Mouse (Mus musculus) MEL (cell line): ENCODE measurements at regions not wholly inside any gene's neighbourhood (a gene's known extent, or its start where the extent isn't known, plus 50 kb on each side); places are given as distances from the start of the nearest gene placed in this dataset.

Experiments
- DNase-seq: peaks from one replicate; pipeline ENCODE4 v3.0.0; 2011; ENCODE audit warnings: low read depth, low spot score
- H3K27ac ChIP-seq: 2 replicates; pipeline ENCODE4 v1.5.1; 2012; ENCODE audit warnings: low read depth, mild to moderate bottlenecking, control low read depth, low read length, moderate library complexity; ENCODE audit not compliant: control insufficient read depth
- H3K27me3 ChIP-seq, 2 experiments: fragments of 150-350 bp in 1 of 2; sonication (generic) in 1 of 2; 2 replicates each; pipeline ENCODE4 v1.6.1; 2012; ENCODE audit warnings: low read length in 2 of 2, mild to moderate bottlenecking in 2 of 2, improper control_type of control experiment in 1 of 2, moderate library complexity in 1 of 2; ENCODE audit not compliant: insufficient read depth in 2 of 2, control insufficient read depth in 1 of 2
- H3K36me3 ChIP-seq, 2 experiments: 2 replicates each; pipeline ENCODE4 v1.6.1; 2012 to 2014; ENCODE audit warnings: low read length in 2 of 2, improper control_type of control experiment in 1 of 2, inconsistent platforms in 1 of 2, mild to moderate bottlenecking in 1 of 2; ENCODE audit not compliant: insufficient read depth in 2 of 2, control insufficient read depth in 1 of 2
- H3K4me1 ChIP-seq, 2 experiments: fragments of 150-350 bp in 1 of 2; sonication (generic) in 1 of 2; 2 replicates each; pipeline ENCODE4 v1.6.1; 2012; ENCODE audit warnings: low read length in 2 of 2, improper control_type of control experiment in 1 of 2, mild to moderate bottlenecking in 1 of 2; ENCODE audit not compliant: insufficient read depth in 2 of 2, control insufficient read depth in 1 of 2
- H3K4me3 ChIP-seq, 2 experiments: fragments of 150-350 bp in 1 of 2; sonication (generic) in 1 of 2; 2 replicates each; pipeline ENCODE4 v1.5.1; 2012; ENCODE audit warnings: low read depth in 2 of 2, low read length in 2 of 2, mild to moderate bottlenecking in 2 of 2, moderate library complexity in 2 of 2, control low read depth in 1 of 2, improper control_type of control experiment in 1 of 2; ENCODE audit not compliant: control insufficient read depth in 1 of 2, insufficient read depth in 1 of 2
- H3K79me2 ChIP-seq: 2 replicates; pipeline ENCODE4 v1.6.1; 2012; ENCODE audit warnings: mild to moderate bottlenecking, low read length, moderate library complexity; ENCODE audit not compliant: control insufficient read depth, poor library complexity, insufficient read depth
- H3K9ac ChIP-seq: 2 replicates; pipeline ENCODE4 v1.6.1; 2012; ENCODE audit warnings: low read depth, mild to moderate bottlenecking, control low read depth, low read length, moderate library complexity; ENCODE audit not compliant: control insufficient read depth, poor library complexity, severe bottlenecking
- H3K9me3 ChIP-seq: fragments of 150-350 bp; sonication (generic); replicated peaks from 2 replicates; pipeline ENCODE4 v1.6.1; 2012; ENCODE audit warnings: mild to moderate bottlenecking, low read length, improper control_type of control experiment, moderate library complexity; ENCODE audit not compliant: insufficient read depth
- CHD1 ChIP-seq: IDR thresholded peaks from 2 replicates; pipeline ENCODE4 v1.6.1; 2012; ENCODE audit warnings: low read depth, mild to moderate bottlenecking, inconsistent platforms, low read length, improper control_type of control experiment
- CHD2 ChIP-seq: IDR thresholded peaks from 2 replicates; pipeline ENCODE4 v1.6.1; 2011; ENCODE audit warnings: low read length, improper control_type of control experiment
- E2F4 ChIP-seq: IDR thresholded peaks from 2 replicates; pipeline ENCODE4 v1.6.1; 2011; ENCODE audit warnings: low read depth, low read length, improper control_type of control experiment, borderline replicate concordance
- ELF1 ChIP-seq: IDR thresholded peaks from 2 replicates; pipeline ENCODE4 v1.6.1; 2014; ENCODE audit warnings: low read depth, mild to moderate bottlenecking, inconsistent platforms, low read length, improper control_type of control experiment, moderate library complexity
- EP300 ChIP-seq, 2 experiments: IDR thresholded peaks; 2 replicates each; pipeline ENCODE4 v1.6.1; 2011; ENCODE audit warnings: improper control_type of control experiment in 2 of 2, low read length in 2 of 2, low read depth in 1 of 2, mild to moderate bottlenecking in 1 of 2
- GABPA ChIP-seq: IDR thresholded peaks from 2 replicates; pipeline ENCODE4 v1.6.1; 2012; ENCODE audit warnings: low read depth, mild to moderate bottlenecking, inconsistent platforms, low read length, improper control_type of control experiment, moderate library complexity
- GATA1 ChIP-seq: IDR thresholded peaks from 2 replicates; pipeline ENCODE4 v1.6.1; 2011; ENCODE audit warnings: low read depth, low read length, improper control_type of control experiment
- JUND ChIP-seq: IDR thresholded peaks from 2 replicates; pipeline ENCODE4 v1.6.1; 2011; ENCODE audit warnings: low read depth, mild to moderate bottlenecking, improper control_type of control experiment, low read length
- KAT2A ChIP-seq: conservative IDR thresholded peaks from 2 replicates; pipeline ENCODE4 v1.6.1; 2012; ENCODE audit warnings: low read depth, low read length, improper control_type of control experiment, inconsistent platforms
- MAZ ChIP-seq: IDR thresholded peaks from 2 replicates; pipeline ENCODE4 v1.6.1; 2012; ENCODE audit warnings: low read depth, mild to moderate bottlenecking, inconsistent platforms, low read length, improper control_type of control experiment
- MXI1 ChIP-seq: IDR thresholded peaks from 2 replicates; pipeline ENCODE4 v1.6.1; 2011; ENCODE audit warnings: mild to moderate bottlenecking, low read depth, low read length, improper control_type of control experiment
- MYB ChIP-seq: IDR thresholded peaks from 2 replicates; pipeline ENCODE4 v1.6.1; 2011; ENCODE audit warnings: mild to moderate bottlenecking, low read depth, low read length, improper control_type of control experiment
- NELFE ChIP-seq: IDR thresholded peaks from 2 replicates; pipeline ENCODE4 v1.6.1; 2011; ENCODE audit warnings: low read depth, low read length, improper control_type of control experiment
- POLR2A ChIP-seq, 2 experiments: IDR thresholded peaks; 2 replicates each; pipeline ENCODE4 v1.6.1; 2011 to 2012; ENCODE audit warnings: low read length in 2 of 2, mild to moderate bottlenecking in 2 of 2, control low read depth in 1 of 2, improper control_type of control experiment in 1 of 2, low read depth in 1 of 2, moderate library complexity in 1 of 2; ENCODE audit not compliant: control insufficient read depth in 1 of 2, insufficient read depth in 1 of 2, poor library complexity in 1 of 2
- POLR2AphosphoS5 ChIP-seq: IDR thresholded peaks from 2 replicates; pipeline ENCODE4 v1.6.1; 2012; ENCODE audit warnings: low read depth, borderline replicate concordance, mild to moderate bottlenecking, inconsistent platforms, low read length, moderate library complexity, mixed read lengths
- RAD21 ChIP-seq: IDR thresholded peaks from 2 replicates; pipeline ENCODE4 v1.6.1; 2011; ENCODE audit warnings: mild to moderate bottlenecking, low read depth, low read length, improper control_type of control experiment
- SMC3 ChIP-seq: IDR thresholded peaks from 2 replicates; pipeline ENCODE4 v1.6.1; 2011; ENCODE audit warnings: low read depth, low read length, improper control_type of control experiment
- TAL1 ChIP-seq: IDR thresholded peaks from 2 replicates; pipeline ENCODE4 v1.6.1; 2012; ENCODE audit warnings: mild to moderate bottlenecking, inconsistent platforms, low read length, moderate library complexity, mixed read lengths
- TCF12 ChIP-seq: IDR thresholded peaks from 2 replicates; pipeline ENCODE4 v1.6.1; 2014; ENCODE audit warnings: low read depth, mild to moderate bottlenecking, inconsistent platforms, low read length, improper control_type of control experiment, moderate library complexity
- UBTF ChIP-seq: IDR thresholded peaks from 2 replicates; pipeline ENCODE4 v1.6.1; 2012; ENCODE audit warnings: low read depth, mild to moderate bottlenecking, inconsistent platforms, low read length, improper control_type of control experiment, moderate library complexity, borderline replicate concordance; ENCODE audit not compliant: insufficient read depth
- USF2 ChIP-seq, 2 experiments: IDR thresholded peaks; 2 replicates each; pipeline ENCODE4 v1.6.1; 2011 to 2012; ENCODE audit warnings: improper control_type of control experiment in 2 of 2, low read length in 2 of 2, borderline replicate concordance in 1 of 2, inconsistent platforms in 1 of 2, low read depth in 1 of 2, mild to moderate bottlenecking in 1 of 2; ENCODE audit not compliant: insufficient read depth in 1 of 2
- ZC3H11A ChIP-seq: IDR thresholded peaks from 2 replicates; pipeline ENCODE4 v1.6.1; 2012; ENCODE audit warnings: low read depth, mild to moderate bottlenecking, inconsistent platforms, low read length, improper control_type of control experiment
- ZKSCAN1 ChIP-seq: IDR thresholded peaks from 2 replicates; pipeline ENCODE4 v1.6.1; 2012; ENCODE audit warnings: low read depth, mild to moderate bottlenecking, inconsistent platforms, low read length, improper control_type of control experiment, moderate library complexity
- ZNF384 ChIP-seq: IDR thresholded peaks from 2 replicates; pipeline ENCODE4 v1.6.1; 2012; ENCODE audit warnings: low read depth, mild to moderate bottlenecking, inconsistent platforms, low read length, improper control_type of control experiment

- TF ChIP-seq MYB: no peak
- no peak for TF ChIP-seq CHD2
- no peak for TF ChIP-seq KAT2A
- no peak for TF ChIP-seq EP300 (IDR thresholded peaks at IDR 0.05; ENCODE audit: low read depth in 1 of 2, low read length in 2 of 2)
- no peak for TF ChIP-seq GABPA
- TF ChIP-seq MAZ: no peak
- TF ChIP-seq ZNF384: no peak
- no peak for TF ChIP-seq POLR2A (IDR thresholded peaks at IDR 0.05; ENCODE audit: control insufficient read depth in 1 of 2, insufficient read depth in 1 of 2, low read depth in 1 of 2, low read length in 2 of 2, poor library complexity in 1 of 2)
- no peak for TF ChIP-seq TCF12
- TF ChIP-seq ELF1: no peak
- TF ChIP-seq RAD21: no peak
Measured at GRCm38 (mm10) chr6:49901512-49901911, 79.0 kb downstream of the Npy start.

GRCm38 (mm10) chr6:49904001-49904400 is 81.5 kb downstream of the Npy start:
- no peak overlapping the region for H3K9ac ChIP-seq
- H3K27ac ChIP-seq: no peak overlapping the region
- no peaks in the 10 kb centered on the region for H3K4me1 ChIP-seq
- no peaks in the 10 kb centered on the region for H3K27me3 ChIP-seq
- H3K79me2 ChIP-seq: no peaks in the 10 kb centered on the region
- TF ChIP-seq E2F4 (no peak), USF2 (IDR thresholded peaks at IDR 0.05; ENCODE audit: borderline replicate concordance in 1 of 2, insufficient read depth in 1 of 2, low read depth in 1 of 2, low read length in 2 of 2) (no peak), TCF12 (no peak), MXI1 (no peak), TAL1 (no peak), ELF1 (no peak), POLR2A (IDR thresholded peaks at IDR 0.05; ENCODE audit: control insufficient read depth in 1 of 2, insufficient read depth in 1 of 2, low read depth in 1 of 2, low read length in 2 of 2, poor library complexity in 1 of 2) (no peak), POLR2AphosphoS5 (no peak), KAT2A (no peak), CHD1 (no peak), SMC3 (no peak), UBTF (no peak), CHD2 (no peak), ZKSCAN1 (no peak), JUND (no peak), ZC3H11A (no peak), RAD21 (no peak), NELFE (no peak), GATA1 (no peak)
- TF ChIP-seq, all 39 proteins: peak for 0
- H3K4me3 ChIP-seq: no peak overlapping the region
- DNase-seq: no peak
- H3K36me3 ChIP-seq: no peaks in the 10 kb centered on the region
- H3K9me3 ChIP-seq: no peaks in the 10 kb centered on the region

More at GRCm38 (mm10) chr6:49901512-49901911, 79.0 kb downstream of the Npy start:
- H3K79me2 ChIP-seq: no peaks in the 10 kb centered on the region
- DNase-seq: no peak
- H3K4me1 ChIP-seq: no peaks in the 10 kb centered on the region
- no peak overlapping the region for H3K4me3 ChIP-seq
- H3K9me3 ChIP-seq: no peaks in the 10 kb centered on the region
- no peaks in the 10 kb centered on the region for H3K27me3 ChIP-seq
- no peaks in the 10 kb centered on the region for H3K36me3 ChIP-seq
- H3K27ac ChIP-seq: no peak overlapping the region
- H3K9ac ChIP-seq: no peak overlapping the region
